Mouse (Mus musculus) intestine, postnatal 0 days (tissue): ENCODE measurements at regions not wholly inside any gene's neighbourhood (a gene's known extent, or its start where the extent isn't known, plus 50 kb on each side); places are given as distances from the start of the nearest gene placed in this dataset.
"Not testable (repeated sequence)": the region's sequence is repeated elsewhere in the genome, so short reads cannot be mapped to it uniquely, and the experiment has no call there.

Experiments
- ATAC-seq: fragments of 200-750 bp; cut with Nextera tagmentation; 2 replicates; pipeline ENCODE4 v1.8.0; 2017; ENCODE audit warnings: mild to moderate bottlenecking, moderate TSS enrichment, moderate library complexity
- H3K27ac ChIP-seq: fragments of 300-500 bp; sonication (generic); 2 replicates; pipeline ENCODE4 v1.5.1; 2014; ENCODE audit warnings: mild to moderate bottlenecking, low read depth, low read length, moderate library complexity
- H3K27me3 ChIP-seq: fragments of 300-500 bp; sonication (generic); replicated peaks from 2 replicates; pipeline ENCODE4 v1.6.1; 2014; ENCODE audit warnings: low read length, mixed read lengths; ENCODE audit not compliant: control insufficient read depth, insufficient read depth
- H3K36me3 ChIP-seq: fragments of 300-500 bp; sonication (generic); 2 replicates; pipeline ENCODE4 v1.6.1; 2014; ENCODE audit warnings: mild to moderate bottlenecking, moderate library complexity; ENCODE audit not compliant: control insufficient read depth, insufficient read depth
- H3K4me1 ChIP-seq: fragments of 300-500 bp; sonication (generic); replicated peaks from 2 replicates; pipeline ENCODE4 v1.6.1; 2014; ENCODE audit warnings: antibody characterized with exemption, low read length, mixed read lengths; ENCODE audit not compliant: control insufficient read depth, insufficient read depth
- H3K4me2 ChIP-seq: fragments of 300-500 bp; sonication (generic); replicated peaks from 2 replicates; pipeline ENCODE4 v1.6.1; 2014; ENCODE audit warnings: low read depth, mild to moderate bottlenecking, moderate library complexity
- H3K4me3 ChIP-seq: fragments of 300-500 bp; sonication (generic); 2 replicates; pipeline ENCODE4 v1.5.1; 2014; ENCODE audit warnings: low read depth, low read length
- H3K9ac ChIP-seq: fragments of 300-500 bp; sonication (generic); 2 replicates; pipeline ENCODE4 v1.6.1; 2014; ENCODE audit warnings: mild to moderate bottlenecking, low read depth, low read length
- H3K9me3 ChIP-seq: fragments of 300-500 bp; sonication (generic); 2 replicates; pipeline ENCODE4 v1.6.1; 2016; ENCODE audit warnings: mixed run types; ENCODE audit not compliant: control insufficient read depth
- CTCF ChIP-seq: sonication (generic); IDR thresholded peaks from 2 replicates; pipeline ENCODE4 v1.5.1; 2016; ENCODE audit warnings: low read depth, mild to moderate bottlenecking, control low read depth, antibody characterized with exemption, moderate library complexity
- WGBS: fragments of 180-500 bp; shearing (Covaris S2); extraction: QIAGEN DNeasy Blood & Tissue Kit; methylation state at CpG from one replicate; pipeline ENCODE4 v1.1.7; 2014; 5-methylcytosine and 5-hydroxymethylcytosine counted together

GRCm38 (mm10) chr13:10914377-10914776 is 553.7 kb upstream of the Chrm3 start:
- H3K4me2 ChIP-seq = no peak overlapping the region
- no peaks in the 10 kb centered on the region for H3K36me3 ChIP-seq
- H3K9me3 ChIP-seq = no peaks in the 10 kb centered on the region
- no peak overlapping the region for H3K9ac ChIP-seq
- H3K27me3 ChIP-seq = no peaks in the 10 kb centered on the region
- H3K4me1 ChIP-seq = no peaks in the 10 kb centered on the region
- no peak for ATAC-seq
- H3K4me3 ChIP-seq = no peak overlapping the region
- no peak overlapping the region for H3K27ac ChIP-seq
- no peak for TF ChIP-seq CTCF

DNA sequence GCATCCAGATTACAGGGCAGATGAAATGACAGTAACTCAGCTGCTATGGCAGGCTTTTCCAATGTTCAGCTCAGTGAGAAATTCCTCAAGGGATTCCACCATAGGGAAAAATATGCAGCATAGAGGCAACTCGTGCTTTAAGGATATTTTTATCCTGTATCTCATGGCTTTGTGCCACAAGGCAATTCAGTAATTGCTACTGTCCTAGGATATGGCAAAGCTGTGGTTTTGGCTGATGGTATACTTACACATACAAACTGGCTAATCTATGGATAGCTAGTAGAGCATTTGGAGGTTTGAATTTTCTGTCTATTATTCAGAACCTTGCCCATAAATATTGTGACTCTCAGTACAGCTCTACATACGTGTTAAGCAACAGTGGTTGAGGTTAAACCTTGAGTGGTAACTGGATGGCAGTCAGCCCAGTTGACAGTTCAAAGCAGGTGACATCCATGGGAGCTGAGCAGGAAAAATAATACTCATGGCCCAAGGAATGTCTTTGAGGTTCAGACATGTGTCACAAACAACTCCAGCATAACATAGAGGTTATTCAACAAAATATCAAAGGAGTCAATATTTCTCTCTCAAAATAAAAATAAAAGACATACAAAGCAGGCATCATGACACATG is 548.6 kb upstream of the Chrm3 start:
- TF ChIP-seq CTCF = no peak
- H3K27ac ChIP-seq = no peak overlapping the region
- H3K27me3 ChIP-seq = no peaks in the 10 kb centered on the region
- H3K9ac ChIP-seq = no peak overlapping the region
- H3K4me1 ChIP-seq = no peaks in the 10 kb centered on the region
- no peak overlapping the region for H3K4me3 ChIP-seq
- no peak for ATAC-seq
- H3K36me3 ChIP-seq = no peaks in the 10 kb centered on the region
- no peaks in the 10 kb centered on the region for H3K9me3 ChIP-seq
- no peak overlapping the region for H3K4me2 ChIP-seq
- WGBS = 42% methylated on average over 2 of the region's 2 CpGs

- no peak for TF ChIP-seq CTCF
- WGBS = 89% methylated on average over 2 of the region's 2 CpGs
Measured at GRCm38 (mm10) chr13:10867864-10868263, 507.2 kb upstream of the Chrm3 start.

GRCm38 (mm10) chr13:10855947-10856561 is 495.4 kb upstream of the Chrm3 start:
- H3K9me3 ChIP-seq, H3K4me2 ChIP-seq, H3K27me3 ChIP-seq, H3K4me1 ChIP-seq, H3K9ac ChIP-seq, H3K27ac ChIP-seq, H3K36me3 ChIP-seq, ATAC-seq, H3K4me3 ChIP-seq: not testable (repeated sequence)
- 90% methylated on average over 9 of the region's 9 CpGs for WGBS

More at GRCm38 (mm10) chr13:10867864-10868263, 507.2 kb upstream of the Chrm3 start:
- Histone ChIP-seq H3K36me3 (no peaks in the 10 kb centered on the region), H3K4me2 (no peak overlapping the region), H3K4me3 (no peak overlapping the region), H3K9ac (no peak overlapping the region), H3K4me1 (no peaks in the 10 kb centered on the region), H3K27ac (no peak overlapping the region), H3K9me3 (no peaks in the 10 kb centered on the region), H3K27me3 (no peaks in the 10 kb centered on the region)
- ATAC-seq = no peak

GRCm38 (mm10) chr13:10845212-10845611 is 484.6 kb upstream of the Chrm3 start:
- Histone ChIP-seq H3K4me2 (no peak overlapping the region), H3K36me3 (no peaks in the 10 kb centered on the region), H3K9me3 (no peaks in the 10 kb centered on the region), H3K27ac (no peak overlapping the region), H3K4me3 (no peak overlapping the region), H3K27me3 (no peaks in the 10 kb centered on the region), H3K9ac (no peak overlapping the region), H3K4me1 (no peaks in the 10 kb centered on the region)
- ATAC-seq = no peak
- WGBS = 81% methylated on average over 5 of the region's 5 CpGs
- TF ChIP-seq CTCF = no peak

DNA sequence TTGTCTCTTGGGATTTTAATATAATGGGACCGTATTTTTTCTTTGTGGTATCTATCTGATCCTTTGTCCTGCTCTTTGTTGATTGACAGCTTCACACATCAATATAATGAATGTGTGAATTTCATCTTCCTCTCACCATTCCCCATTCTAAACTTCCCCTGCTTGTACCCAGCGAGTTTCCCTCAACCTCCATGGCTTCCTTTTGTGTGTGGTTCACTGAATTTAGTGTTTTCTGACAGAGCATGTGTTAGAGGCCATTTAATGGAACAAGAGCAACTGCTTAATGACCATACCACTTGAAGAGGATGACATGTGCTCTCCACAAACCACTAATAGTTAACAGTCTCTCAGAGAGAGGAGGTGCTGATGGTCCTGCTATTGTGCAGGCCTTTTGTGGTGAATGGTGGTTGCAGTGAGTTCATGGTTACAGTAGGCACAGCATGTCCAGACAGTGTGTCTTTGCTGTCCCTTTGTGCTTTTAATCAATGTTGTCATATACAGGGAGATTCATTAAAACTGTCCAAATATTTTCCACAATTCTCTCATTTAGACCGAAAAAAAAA is 438.8 kb upstream of the Chrm3 start:
- 81% methylated on average over 3 of the region's 3 CpGs for WGBS
- H3K4me3 ChIP-seq = no peak overlapping the region
- H3K9me3 ChIP-seq = no peaks in the 10 kb centered on the region
- H3K36me3 ChIP-seq = no peaks in the 10 kb centered on the region
- ATAC-seq = no peak
- no peaks in the 10 kb centered on the region for H3K27me3 ChIP-seq
- no peak overlapping the region for H3K9ac ChIP-seq
- no peak overlapping the region for H3K4me2 ChIP-seq
- TF ChIP-seq CTCF = no peak
- H3K27ac ChIP-seq = no peak overlapping the region
- no peaks in the 10 kb centered on the region for H3K4me1 ChIP-seq
